Mouse (Mus musculus): ENCODE data around the gene Eif4e1b. TPM values are rescaled to one million over a fixed set of nuclear protein-coding genes. Genes with fewer than 3 reads are reported as not detected.

Gene Eif4e1b
- total RNA-seq (2014; rRNA removed): not detected in 2 replicates
- not detected in 2 replicates for polyA plus RNA-seq (2012; rRNA removed)

DNA sequence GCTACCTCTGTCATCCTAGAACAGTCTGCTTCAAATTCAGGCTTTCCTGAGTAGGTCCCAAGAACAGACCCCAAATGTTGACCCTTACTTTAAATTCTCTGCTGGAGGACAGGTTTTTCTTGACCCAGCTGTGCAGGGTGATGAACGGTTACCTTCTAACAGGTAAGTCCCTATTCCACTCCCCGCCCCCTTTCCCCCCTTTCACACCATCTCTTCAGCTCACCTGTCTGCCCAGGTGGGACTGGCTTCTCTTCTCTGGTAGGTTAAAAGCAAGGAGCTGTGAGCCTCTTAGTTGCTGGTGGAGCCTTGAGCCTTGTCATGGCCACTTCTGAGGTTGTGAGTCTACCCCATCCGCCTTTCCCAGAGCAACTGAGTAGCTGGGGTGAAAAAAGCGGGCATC is at the start of gene Eif4e1b:
Eif4e1b (plus strand) TSS at position 301 of the 400 bp plus-strand sequence.
- DNase-seq (ENCODE audit: extremely low read depth, low read depth, low spot score): no peak
- Histone ChIP-seq H3K79me2 (ENCODE audit: control insufficient read depth, insufficient read depth, low read length) (no peaks in the 10 kb centered on the region), H3K27ac (replicated peaks; ENCODE audit: insufficient read depth, low read depth, low read length) (no peak within 1 kb of the TSS), H3K9ac (ENCODE audit: low read depth, low read length) (no peak within 1 kb of the TSS), H3K4me1 (ENCODE audit: control insufficient read depth, insufficient read depth, low read length) (no peaks in the 10 kb centered on the region), H3K4me3 (ENCODE audit: insufficient read depth, low read depth, low read length) (no peak within 1 kb of the TSS), H3K36me3 (ENCODE audit: control insufficient read depth, insufficient read depth, low read length) (no peaks in the 10 kb centered on the region), H3K27me3 (ENCODE audit: control insufficient read depth, insufficient read depth, low read length) (no peaks in the 10 kb centered on the region)
- TF ChIP-seq CTCF (IDR thresholded peaks at IDR 0.05; ENCODE audit: low read depth, low read length): no peak
- TF ChIP-seq POLR2A (IDR thresholded peaks at IDR 0.05; ENCODE audit: extremely low read depth, insufficient read depth, low read length): no peak
- WGBS: 84% methylated on average over 4 of the region's 4 CpGs

DNA sequence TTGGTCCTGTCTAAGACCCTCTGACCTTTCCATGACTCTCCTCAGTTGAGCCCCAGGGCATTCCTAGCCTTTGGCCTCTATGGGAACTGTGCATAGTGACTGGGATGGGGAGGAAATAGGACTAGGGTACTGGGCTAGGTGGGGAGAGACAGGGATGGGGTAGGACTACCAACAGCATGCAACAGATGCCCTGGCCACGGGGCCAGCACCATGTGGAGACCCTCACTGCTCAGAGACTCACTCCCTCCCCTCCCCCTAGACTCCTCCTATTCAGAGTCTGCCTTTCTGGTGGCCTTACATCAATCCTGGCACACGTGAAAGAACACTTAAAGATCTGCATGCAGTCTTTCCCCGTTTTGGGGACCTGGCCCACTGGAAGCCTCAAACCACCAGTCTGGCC is 46.9 kb upstream of the Eif4e1b start:
- Histone ChIP-seq H3K27ac (replicated peaks; ENCODE audit: insufficient read depth, low read depth, low read length) (no peak overlapping the region), H3K36me3 (ENCODE audit: control insufficient read depth, insufficient read depth, low read length) (no peaks in the 10 kb centered on the region), H3K4me1 (ENCODE audit: control insufficient read depth, insufficient read depth, low read length) (no peaks in the 10 kb centered on the region), H3K27me3 (ENCODE audit: control insufficient read depth, insufficient read depth, low read length) (peaks cover 25% of the 10 kb centered on the region), H3K4me3 (ENCODE audit: insufficient read depth, low read depth, low read length) (no peak overlapping the region), H3K9ac (ENCODE audit: low read depth, low read length) (no peak overlapping the region), H3K79me2 (ENCODE audit: control insufficient read depth, insufficient read depth, low read length) (no peaks in the 10 kb centered on the region)
- DNase-seq (ENCODE audit: extremely low read depth, low read depth, low spot score): no peak
- WGBS: 44% methylated on average over 3 of the region's 3 CpGs
- no peak for TF ChIP-seq CTCF (IDR thresholded peaks at IDR 0.05; ENCODE audit: low read depth, low read length)
- no peak for TF ChIP-seq POLR2A (IDR thresholded peaks at IDR 0.05; ENCODE audit: extremely low read depth, insufficient read depth, low read length)

DNA sequence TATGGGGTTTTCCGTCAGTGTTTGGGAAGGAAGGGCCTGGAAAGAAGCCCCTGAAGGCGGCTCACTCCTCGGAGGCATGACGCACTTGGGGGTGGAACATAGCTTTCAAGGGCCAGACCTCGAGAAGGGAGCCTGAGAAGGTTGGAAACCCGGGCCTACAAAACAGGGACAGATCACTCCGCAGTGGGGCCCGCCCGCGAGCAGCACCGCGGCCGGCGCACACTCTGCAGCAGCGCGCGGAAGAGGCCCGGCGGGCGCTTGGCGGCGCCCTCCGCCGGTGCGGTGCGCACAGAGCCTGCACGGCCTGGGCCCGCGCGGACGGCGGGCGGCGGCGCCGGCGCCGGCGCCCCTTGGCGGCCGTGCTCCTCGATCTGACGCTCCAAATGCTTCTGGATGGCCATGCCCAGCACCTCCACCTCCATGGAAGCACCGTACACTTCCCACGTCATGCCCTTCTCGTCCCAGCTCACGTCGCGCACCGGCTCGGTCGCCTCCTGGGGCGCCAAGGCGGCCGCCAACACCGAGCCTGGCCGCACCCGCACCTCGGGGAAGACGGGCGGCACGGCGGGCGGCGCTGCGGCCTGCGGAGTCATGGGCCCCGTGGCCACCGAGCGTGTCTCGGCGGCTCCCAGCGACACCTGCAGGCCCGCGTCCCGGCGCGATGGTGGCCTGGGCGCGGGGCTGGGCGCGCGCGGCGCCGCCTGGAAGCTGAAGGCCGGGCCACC is 46.1 kb upstream of the Eif4e1b start:
- Histone ChIP-seq H3K4me3 (ENCODE audit: insufficient read depth, low read depth, low read length) (no peak overlapping the region), H3K27ac (replicated peaks; ENCODE audit: insufficient read depth, low read depth, low read length) (no peak overlapping the region), H3K27me3 (ENCODE audit: control insufficient read depth, insufficient read depth, low read length) (peaks cover 25% of the 10 kb centered on the region), H3K4me1 (ENCODE audit: control insufficient read depth, insufficient read depth, low read length) (no peaks in the 10 kb centered on the region), H3K9ac (ENCODE audit: low read depth, low read length) (no peak overlapping the region), H3K79me2 (ENCODE audit: control insufficient read depth, insufficient read depth, low read length) (no peaks in the 10 kb centered on the region), H3K36me3 (ENCODE audit: control insufficient read depth, insufficient read depth, low read length) (no peaks in the 10 kb centered on the region)
- TF ChIP-seq POLR2A (IDR thresholded peaks at IDR 0.05; ENCODE audit: extremely low read depth, insufficient read depth, low read length) (no peak), CTCF (IDR thresholded peaks at IDR 0.05; ENCODE audit: low read depth, low read length) (no peak)
- 4% methylated on average over 87 of the region's 87 CpGs for WGBS
- DNase-seq (ENCODE audit: extremely low read depth, low read depth, low spot score): no peak

DNA sequence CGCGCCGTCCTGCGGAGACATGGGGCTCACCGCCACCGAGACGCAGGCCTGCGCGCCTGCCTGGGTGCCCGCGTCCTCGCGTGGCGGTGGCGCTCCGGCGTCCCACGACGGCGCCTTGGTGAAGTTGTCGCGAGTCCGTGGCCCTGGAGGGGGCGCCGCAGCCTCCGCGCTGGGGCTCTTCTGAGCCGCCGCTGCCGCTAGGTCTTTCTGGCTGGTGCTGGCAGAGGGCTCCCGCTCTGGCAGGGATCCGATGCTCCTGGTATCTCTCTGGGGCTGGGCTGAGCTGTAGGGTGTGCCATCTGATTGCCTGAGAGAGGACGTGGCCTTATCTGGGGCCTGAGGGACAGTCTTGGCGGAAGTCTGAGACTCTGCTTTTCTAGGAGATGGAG is 45.6 kb upstream of the Eif4e1b start:
- TF ChIP-seq CTCF (IDR thresholded peaks at IDR 0.05; ENCODE audit: low read depth, low read length) (no peak), POLR2A (IDR thresholded peaks at IDR 0.05; ENCODE audit: extremely low read depth, insufficient read depth, low read length) (no peak)
- Histone ChIP-seq H3K36me3 (ENCODE audit: control insufficient read depth, insufficient read depth, low read length) (no peaks in the 10 kb centered on the region), H3K4me1 (ENCODE audit: control insufficient read depth, insufficient read depth, low read length) (no peaks in the 10 kb centered on the region), H3K79me2 (ENCODE audit: control insufficient read depth, insufficient read depth, low read length) (no peaks in the 10 kb centered on the region), H3K4me3 (ENCODE audit: insufficient read depth, low read depth, low read length) (no peak overlapping the region), H3K27ac (replicated peaks; ENCODE audit: insufficient read depth, low read depth, low read length) (no peak overlapping the region), H3K27me3 (ENCODE audit: control insufficient read depth, insufficient read depth, low read length) (peaks cover 25% of the 10 kb centered on the region), H3K9ac (ENCODE audit: low read depth, low read length) (no peak overlapping the region)
- no peak for DNase-seq (ENCODE audit: extremely low read depth, low read depth, low spot score)
- 4% methylated on average over 34 of the region's 34 CpGs for WGBS

DNA sequence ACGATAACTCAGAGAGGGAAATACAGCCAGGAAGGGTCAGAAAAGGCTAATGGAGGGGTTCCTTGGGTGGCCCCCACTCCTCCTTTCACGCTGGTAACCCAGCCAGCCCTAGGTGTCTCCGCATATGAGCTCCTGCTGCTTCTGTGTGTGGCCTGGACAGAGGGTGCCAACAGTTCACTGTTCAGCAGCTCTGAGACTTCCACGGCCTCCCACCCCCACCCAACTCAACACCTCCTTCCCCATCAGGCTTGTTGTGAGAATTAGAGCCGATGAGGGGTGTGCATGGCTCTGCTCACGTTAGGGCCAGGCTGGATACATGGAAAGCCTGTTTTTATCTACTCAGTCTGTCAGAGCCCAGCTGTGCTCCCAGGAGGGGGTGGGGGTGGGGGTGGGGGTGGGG is 37.7 kb upstream of the Eif4e1b start:
- Histone ChIP-seq H3K27me3 (ENCODE audit: control insufficient read depth, insufficient read depth, low read length) (peaks cover 6% of the 10 kb centered on the region), H3K27ac (replicated peaks; ENCODE audit: insufficient read depth, low read depth, low read length) (no peak overlapping the region), H3K79me2 (ENCODE audit: control insufficient read depth, insufficient read depth, low read length) (no peaks in the 10 kb centered on the region), H3K36me3 (ENCODE audit: control insufficient read depth, insufficient read depth, low read length) (no peaks in the 10 kb centered on the region), H3K9ac (ENCODE audit: low read depth, low read length) (no peak overlapping the region), H3K4me1 (ENCODE audit: control insufficient read depth, insufficient read depth, low read length) (no peaks in the 10 kb centered on the region), H3K4me3 (ENCODE audit: insufficient read depth, low read depth, low read length) (no peak overlapping the region)
- no peak for DNase-seq (ENCODE audit: extremely low read depth, low read depth, low spot score)
- TF ChIP-seq CTCF (IDR thresholded peaks at IDR 0.05; ENCODE audit: low read depth, low read length) (no peak), POLR2A (IDR thresholded peaks at IDR 0.05; ENCODE audit: extremely low read depth, insufficient read depth, low read length) (no peak)
- 52% methylated on average over 6 of the region's 6 CpGs for WGBS

DNA sequence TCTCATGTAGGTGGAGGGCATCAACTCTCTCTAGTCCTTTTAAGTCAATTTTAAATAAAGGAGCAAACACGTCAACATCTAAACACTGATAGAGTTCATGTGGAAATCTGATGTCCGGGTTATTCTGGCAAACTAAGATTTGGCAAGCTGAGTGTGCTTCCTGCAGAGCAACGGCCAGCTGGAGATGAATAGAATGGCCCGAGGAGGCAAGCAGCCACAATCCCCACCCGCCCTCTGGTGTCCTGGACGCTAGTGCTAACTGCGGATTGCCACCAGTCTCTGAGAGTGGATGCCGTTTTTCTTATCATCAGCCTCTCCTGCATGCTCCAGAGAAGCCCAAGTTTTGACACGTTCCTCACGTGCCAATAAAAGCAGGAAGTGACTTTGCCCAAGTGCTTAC is 36.9 kb upstream of the Eif4e1b start:
- H3K27ac ChIP-seq (replicated peaks; ENCODE audit: insufficient read depth, low read depth, low read length): no peak overlapping the region
- no peaks in the 10 kb centered on the region for H3K79me2 ChIP-seq (ENCODE audit: control insufficient read depth, insufficient read depth, low read length)
- no peaks in the 10 kb centered on the region for H3K4me1 ChIP-seq (ENCODE audit: control insufficient read depth, insufficient read depth, low read length)
- H3K9ac ChIP-seq (ENCODE audit: low read depth, low read length): no peak overlapping the region
- H3K27me3 ChIP-seq (ENCODE audit: control insufficient read depth, insufficient read depth, low read length): peaks cover 6% of the 10 kb centered on the region
- H3K36me3 ChIP-seq (ENCODE audit: control insufficient read depth, insufficient read depth, low read length): no peaks in the 10 kb centered on the region
- H3K4me3 ChIP-seq (ENCODE audit: insufficient read depth, low read depth, low read length): no peak overlapping the region
- WGBS: 43% methylated on average over 10 of the region's 10 CpGs
- no peak for DNase-seq (ENCODE audit: extremely low read depth, low read depth, low spot score)
- no peak for TF ChIP-seq CTCF (IDR thresholded peaks at IDR 0.05; ENCODE audit: low read depth, low read length)
- no peak for TF ChIP-seq POLR2A (IDR thresholded peaks at IDR 0.05; ENCODE audit: extremely low read depth, insufficient read depth, low read length)

Measured in liver, adult 2 months (tissue).